Mouse (Mus musculus): ENCODE results near the gene Slc22a22.
"Not testable (repeated sequence)": the region's sequence is repeated elsewhere in the genome, so short reads cannot be mapped to it uniquely, and the experiment has no call there.

Slc22a22 gene

GRCm38 (mm10) chr15:57366446-57366845 is 111.0 kb downstream of the Slc22a22 start:
- DNase-seq: no peak

- no peak for DNase-seq
Observed at GRCm38 (mm10) chr15:57355278-57355677, 122.1 kb downstream of the Slc22a22 start.

GRCm38 (mm10) chr15:57340499-57340898 is 136.9 kb downstream of the Slc22a22 start:
- DNase-seq: peak; percentile 3

GRCm38 (mm10) chr15:57331326-57331725 is 146.1 kb downstream of the Slc22a22 start:
- no peak for DNase-seq

- DNase-seq: no peak
Observed at GRCm38 (mm10) chr15:57318001-57318400, 159.4 kb downstream of the Slc22a22 start.

GRCm38 (mm10) chr15:57316486-57316885 is 160.9 kb downstream of the Slc22a22 start:
- no peak for DNase-seq

- DNase-seq: peak; percentile 3
Observed at GRCm38 (mm10) chr15:57302710-57303109, 174.7 kb downstream of the Slc22a22 start.

GRCm38 (mm10) chr15:57278505-57278904 is 198.9 kb downstream of the Slc22a22 start:
- DNase-seq: no peak

GRCm38 (mm10) chr15:57276411-57276810 is 201.0 kb downstream of the Slc22a22 start:
- DNase-seq: no peak

- not testable (repeated sequence) for DNase-seq
Observed at GRCm38 (mm10) chr15:57240061-57240460, 237.4 kb downstream of the Slc22a22 start.

- peak; percentile 27 for DNase-seq
Observed at GRCm38 (mm10) chr15:57230439-57230838, 247.0 kb downstream of the Slc22a22 start.

GRCm38 (mm10) chr15:57205315-57205714 is 272.1 kb downstream of the Slc22a22 start:
- no peak for DNase-seq

- DNase-seq: no peak
Observed at GRCm38 (mm10) chr15:57204444-57204930, 272.9 kb downstream of the Slc22a22 start.

Data from retina, postnatal 1 day (tissue).